Mouse (Mus musculus): ENCODE results near the gene Kctd10. TPM values are rescaled to one million over a fixed set of nuclear protein-coding genes. Genes with fewer than 3 reads are reported as not detected.

Kctd10 gene
- polyA plus RNA-seq, 1 experiment from 2014 or later: 111 TPM

GRCm38 (mm10) chr5:114393169-114393568, 12.9 kb upstream of the Kctd10 start:
- Histone ChIP-seq H3K36me3 (ENCODE audit: control insufficient read depth, insufficient read depth, low read length) (peaks cover 95% of the 10 kb centered on the region), H3K4me3 (ENCODE audit: low read depth, low read length) (no peak overlapping the region), H3K27ac (replicated peaks; ENCODE audit: low read depth, low read length) (no peak overlapping the region), H3K9ac (ENCODE audit: low read depth, low read length) (no peak overlapping the region), H3K4me1 (ENCODE audit: control insufficient read depth, insufficient read depth, low read length) (no peaks in the 10 kb centered on the region), H3K9me3 (ENCODE audit: control insufficient read depth, low read length) (no peaks in the 10 kb centered on the region), H3K27me3 (replicated peaks; ENCODE audit: control insufficient read depth, insufficient read depth, low read length) (no peaks in the 10 kb centered on the region), H3K4me2 (ENCODE audit: low read depth, low read length) (no peak overlapping the region)
- ATAC-seq (ENCODE audit: low read depth) (no peak), DNase-seq (ENCODE audit: low spot score) (no peak)
- 79% methylated on average over 9 of the region's 9 CpGs for WGBS

DNA sequence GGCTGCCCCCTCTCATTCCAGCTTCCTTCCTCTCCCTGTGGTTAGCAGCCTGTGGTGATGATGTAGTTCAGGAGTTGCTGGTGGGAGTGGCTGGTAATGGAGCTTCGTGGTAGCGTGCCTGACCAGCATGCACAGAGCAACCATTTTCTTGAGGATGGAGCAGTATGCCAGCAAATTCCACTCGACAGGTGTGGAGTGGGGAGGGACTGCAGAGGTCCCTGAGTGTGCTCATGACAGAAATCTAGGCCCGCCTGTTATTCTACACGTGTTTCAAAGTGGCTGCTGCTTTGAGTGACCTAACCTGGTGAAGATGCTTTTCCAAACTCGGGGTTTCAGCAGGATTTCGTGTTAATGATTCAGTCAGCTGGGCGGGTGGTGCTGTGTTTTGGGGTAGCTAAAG, 4.1 kb upstream of the Kctd10 start:
- Histone ChIP-seq H3K9me3 (ENCODE audit: control insufficient read depth, low read length) (no peaks in the 10 kb centered on the region), H3K27ac (replicated peaks; ENCODE audit: low read depth, low read length) (no peak overlapping the region), H3K4me3 (ENCODE audit: low read depth, low read length) (no peak overlapping the region), H3K4me1 (ENCODE audit: control insufficient read depth, insufficient read depth, low read length) (peaks cover 11% of the 10 kb centered on the region; the same call in 1 of the 2 replicates), H3K27me3 (replicated peaks; ENCODE audit: control insufficient read depth, insufficient read depth, low read length) (no peaks in the 10 kb centered on the region), H3K9ac (ENCODE audit: low read depth, low read length) (no peak overlapping the region), H3K4me2 (ENCODE audit: low read depth, low read length) (no peak overlapping the region), H3K36me3 (ENCODE audit: control insufficient read depth, insufficient read depth, low read length) (peaks cover 60% of the 10 kb centered on the region)
- WGBS: 89% methylated on average over 8 of the region's 8 CpGs
- no peak for ATAC-seq (ENCODE audit: low read depth)
- no peak for DNase-seq (ENCODE audit: low spot score)

DNA sequence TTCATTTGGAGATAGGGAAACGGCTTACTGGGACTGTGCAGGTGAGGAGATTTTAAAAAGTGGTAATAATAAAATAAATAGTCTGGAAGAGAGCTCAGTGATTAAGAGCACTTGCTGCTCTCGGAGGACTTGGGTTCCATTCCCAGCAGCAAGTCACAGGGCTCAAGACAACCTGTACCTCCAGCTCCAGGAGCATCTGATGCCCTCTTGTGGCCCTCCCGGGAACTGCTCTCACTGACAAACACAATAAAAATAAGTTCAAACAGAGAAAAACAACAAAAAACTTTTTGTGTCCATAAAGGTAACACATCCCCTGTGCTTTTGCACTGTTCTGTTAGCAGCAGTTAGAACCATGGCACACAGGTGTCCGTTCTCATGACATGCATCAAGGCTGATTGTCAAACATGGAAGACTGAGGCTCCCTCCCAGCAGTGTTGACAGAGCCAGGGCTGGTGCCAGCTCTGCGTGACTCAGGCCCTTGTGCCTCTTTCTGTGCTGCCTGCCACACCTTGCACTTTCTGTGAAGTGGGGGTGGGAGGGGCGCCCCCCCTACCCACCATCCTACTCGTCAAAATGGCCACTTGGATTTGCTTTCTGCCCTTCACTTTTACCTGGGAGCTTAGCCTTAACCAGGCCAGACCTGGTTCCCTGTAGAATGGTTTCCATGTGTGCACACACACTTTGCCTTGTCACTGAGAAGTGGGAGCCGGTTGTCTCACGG, 3.0 kb upstream of the Kctd10 start:
- Histone ChIP-seq H3K9me3 (ENCODE audit: control insufficient read depth, low read length) (no peaks in the 10 kb centered on the region), H3K36me3 (ENCODE audit: control insufficient read depth, insufficient read depth, low read length) (peaks cover 49% of the 10 kb centered on the region), H3K27me3 (replicated peaks; ENCODE audit: control insufficient read depth, insufficient read depth, low read length) (no peaks in the 10 kb centered on the region), H3K4me1 (ENCODE audit: control insufficient read depth, insufficient read depth, low read length) (peaks cover 19% of the 10 kb centered on the region), H3K4me3 (ENCODE audit: low read depth, low read length) (no peak overlapping the region), H3K27ac (replicated peaks; ENCODE audit: low read depth, low read length) (no peak overlapping the region), H3K9ac (ENCODE audit: low read depth, low read length) (no peak overlapping the region), H3K4me2 (ENCODE audit: low read depth, low read length) (no peak overlapping the region)
- ATAC-seq (ENCODE audit: low read depth): no peak
- WGBS: 78% methylated on average over 9 of the region's 9 CpGs
- no peak for DNase-seq (ENCODE audit: low spot score)

- WGBS: 0% methylated on average over 17 of the region's 18 CpGs
- peak overlapping the region; percentile 91 for H3K27ac ChIP-seq (replicated peaks; ENCODE audit: low read depth, low read length)
- H3K4me2 ChIP-seq (ENCODE audit: low read depth, low read length): peak overlapping the region; percentile 85
- H3K9me3 ChIP-seq (ENCODE audit: control insufficient read depth, low read length): no peaks in the 10 kb centered on the region
- peaks cover 30% of the 10 kb centered on the region for H3K4me1 ChIP-seq (ENCODE audit: control insufficient read depth, insufficient read depth, low read length)
- H3K27me3 ChIP-seq (replicated peaks; ENCODE audit: control insufficient read depth, insufficient read depth, low read length): no peaks in the 10 kb centered on the region
- ATAC-seq (ENCODE audit: low read depth): peak; percentile 3; the same call in 1 of the 2 replicates
- H3K4me3 ChIP-seq (ENCODE audit: low read depth, low read length): peak overlapping the region; percentile 70
- H3K36me3 ChIP-seq (ENCODE audit: control insufficient read depth, insufficient read depth, low read length): peaks cover 26% of the 10 kb centered on the region
- DNase-seq (ENCODE audit: low spot score): peak; percentile 26
- peak overlapping the region; percentile 90 for H3K9ac ChIP-seq (ENCODE audit: low read depth, low read length)
These were observed 674 bp upstream of the Kctd10 start for GRCm38 (mm10) chr5:114381013-114381351.

GRCm38 (mm10) chr5:114379763-114380162, 545 bp downstream of the Kctd10 start:
- Histone ChIP-seq H3K4me3 (ENCODE audit: low read depth, low read length) (peak overlapping the region; percentile 70), H3K9me3 (ENCODE audit: control insufficient read depth, low read length) (no peaks in the 10 kb centered on the region), H3K27me3 (replicated peaks; ENCODE audit: control insufficient read depth, insufficient read depth, low read length) (no peaks in the 10 kb centered on the region), H3K9ac (ENCODE audit: low read depth, low read length) (peak overlapping the region; percentile 90), H3K4me1 (ENCODE audit: control insufficient read depth, insufficient read depth, low read length) (peaks cover 30% of the 10 kb centered on the region), H3K4me2 (ENCODE audit: low read depth, low read length) (peak overlapping the region; percentile 85), H3K36me3 (ENCODE audit: control insufficient read depth, insufficient read depth, low read length) (peaks cover 23% of the 10 kb centered on the region), H3K27ac (replicated peaks; ENCODE audit: low read depth, low read length) (peak overlapping the region; percentile 91)
- 0% methylated on average over 20 of the region's 20 CpGs for WGBS
- peak; percentile 22 for DNase-seq (ENCODE audit: low spot score)
- peak; percentile 18 for ATAC-seq (ENCODE audit: low read depth)

DNA sequence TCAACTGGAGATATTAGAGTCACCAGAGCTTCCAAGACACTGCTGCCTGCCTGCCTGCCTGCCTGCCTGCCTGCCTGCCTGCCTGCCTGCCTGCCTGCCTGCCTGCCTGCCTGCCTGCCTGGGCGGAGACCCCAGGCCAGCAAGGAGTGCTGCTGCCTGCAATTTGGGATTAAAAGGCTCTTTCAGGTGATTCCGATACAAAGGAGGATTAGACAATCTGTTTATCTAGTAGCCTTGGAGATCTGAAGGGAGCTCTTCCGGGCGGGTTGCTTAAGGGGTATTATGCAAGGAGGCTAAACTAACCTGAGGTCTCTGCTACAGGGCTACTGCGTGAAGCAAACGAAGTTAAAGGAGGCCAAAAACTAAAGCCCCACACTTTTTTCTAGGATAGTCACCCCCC, 1.4 kb downstream of the Kctd10 start:
- Histone ChIP-seq H3K27ac (replicated peaks; ENCODE audit: low read depth, low read length) (peak overlapping the region; percentile 91), H3K36me3 (ENCODE audit: control insufficient read depth, insufficient read depth, low read length) (peaks cover 24% of the 10 kb centered on the region), H3K4me3 (ENCODE audit: low read depth, low read length) (peak overlapping the region; percentile 70), H3K4me2 (ENCODE audit: low read depth, low read length) (peak overlapping the region; percentile 85), H3K27me3 (replicated peaks; ENCODE audit: control insufficient read depth, insufficient read depth, low read length) (no peaks in the 10 kb centered on the region), H3K4me1 (ENCODE audit: control insufficient read depth, insufficient read depth, low read length) (peaks cover 30% of the 10 kb centered on the region), H3K9ac (ENCODE audit: low read depth, low read length) (peak overlapping the region; percentile 90), H3K9me3 (ENCODE audit: control insufficient read depth, low read length) (no peaks in the 10 kb centered on the region)
- WGBS: 36% methylated on average over 6 of the region's 6 CpGs
- DNase-seq (ENCODE audit: low spot score): peak; percentile 26
- ATAC-seq (ENCODE audit: low read depth): no peak

DNA sequence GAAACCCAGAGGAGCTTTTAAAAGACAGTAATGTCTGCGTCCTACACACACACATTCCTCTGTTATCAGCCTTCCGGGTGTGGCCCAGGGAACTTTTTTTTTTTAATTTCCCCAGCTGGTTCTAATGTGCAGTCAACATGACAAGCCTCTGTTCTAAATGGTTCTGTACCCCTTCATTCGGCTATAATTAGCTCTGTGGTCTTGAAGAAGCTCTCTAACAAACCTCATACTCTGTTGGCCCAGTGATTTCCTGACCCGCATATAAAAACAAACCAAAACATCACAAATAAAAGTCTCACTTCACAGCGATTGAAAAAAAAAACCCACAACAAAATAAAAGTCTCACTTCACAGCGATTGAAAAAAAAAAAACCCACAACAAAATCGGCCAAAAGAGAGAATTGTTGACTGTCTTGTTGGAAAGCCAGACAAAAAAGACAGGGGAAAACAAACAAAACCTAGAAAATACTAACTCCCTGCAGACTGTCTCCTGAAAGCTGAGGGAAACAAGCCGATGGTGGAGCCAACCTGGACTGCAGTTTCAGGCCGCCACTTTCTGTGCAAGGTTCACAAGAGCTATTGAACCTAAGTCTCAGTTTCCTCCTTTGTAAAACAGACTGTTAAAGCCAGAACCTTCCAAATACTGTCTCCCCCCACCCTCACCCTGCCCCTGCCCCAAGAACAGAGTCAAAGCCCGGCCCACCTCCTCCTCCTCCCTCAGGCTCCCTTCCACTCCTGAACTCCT, 2.0 kb downstream of the Kctd10 start:
- 45% methylated on average over 10 of the region's 10 CpGs for WGBS
- H3K27me3 ChIP-seq (replicated peaks; ENCODE audit: control insufficient read depth, insufficient read depth, low read length): no peaks in the 10 kb centered on the region
- peak overlapping the region; percentile 85 for H3K4me2 ChIP-seq (ENCODE audit: low read depth, low read length)
- peaks cover 28% of the 10 kb centered on the region for H3K36me3 ChIP-seq (ENCODE audit: control insufficient read depth, insufficient read depth, low read length)
- DNase-seq (ENCODE audit: low spot score) (peak; percentile 68), ATAC-seq (ENCODE audit: low read depth) (no peak)
- peaks cover 35% of the 10 kb centered on the region for H3K4me1 ChIP-seq (ENCODE audit: control insufficient read depth, insufficient read depth, low read length)
- H3K4me3 ChIP-seq (ENCODE audit: low read depth, low read length): peak overlapping the region; percentile 70
- peak overlapping the region; percentile 91; the same call in 1 of the 2 replicates for H3K27ac ChIP-seq (replicated peaks; ENCODE audit: low read depth, low read length)
- no peaks in the 10 kb centered on the region for H3K9me3 ChIP-seq (ENCODE audit: control insufficient read depth, low read length)
- peak overlapping the region; percentile 90 for H3K9ac ChIP-seq (ENCODE audit: low read depth, low read length)

- peaks cover 60% of the 10 kb centered on the region for H3K4me1 ChIP-seq (ENCODE audit: control insufficient read depth, insufficient read depth, low read length)
- H3K4me3 ChIP-seq (ENCODE audit: low read depth, low read length): no peak overlapping the region
- H3K27ac ChIP-seq (replicated peaks; ENCODE audit: low read depth, low read length): no peak overlapping the region
These were observed 5.7 kb downstream of the Kctd10 start for GRCm38 (mm10) chr5:114374409-114375213.

More at GRCm38 (mm10) chr5:114374409-114375213, 5.7 kb downstream of the Kctd10 start:
- Histone ChIP-seq H3K36me3 (ENCODE audit: control insufficient read depth, insufficient read depth, low read length) (peaks cover 47% of the 10 kb centered on the region), H3K9ac (ENCODE audit: low read depth, low read length) (no peak overlapping the region), H3K4me2 (ENCODE audit: low read depth, low read length) (no peak overlapping the region), H3K27me3 (replicated peaks; ENCODE audit: control insufficient read depth, insufficient read depth, low read length) (no peaks in the 10 kb centered on the region), H3K9me3 (ENCODE audit: control insufficient read depth, low read length) (no peaks in the 10 kb centered on the region)
- DNase-seq (ENCODE audit: low spot score) (no peak), ATAC-seq (ENCODE audit: low read depth) (no peak)
- WGBS: 91% methylated on average over 23 of the region's 23 CpGs
